Mouse (Mus musculus) forebrain, postnatal 0 days (tissue): ENCODE measurements around the gene Wnt5b. TPM values are rescaled to one million over a fixed set of nuclear protein-coding genes. Genes with fewer than 3 reads are reported as not detected.
A peak's percentile ranks its signal among the peaks of the same experiment; 100 is the strongest.
"Not testable (repeated sequence)": the region's sequence is repeated elsewhere in the genome, so short reads cannot be mapped to it uniquely, and the experiment has no call there.

Source experiments
- ATAC-seq: fragments of 200-750 bp; cut with Nextera tagmentation; 2 replicates; pipeline ENCODE4 v1.8.0; 2017; ENCODE audit warnings: mild to moderate bottlenecking, moderate library complexity
- DNase-seq: peaks from one replicate; pipeline ENCODE4 v3.0.0-alpha.2; 2015
- H3K27ac ChIP-seq: fragments of 300-500 bp; sonication (generic); 2 replicates; pipeline ENCODE4 v1.5.1; 2014; ENCODE audit warnings: low read depth, mild to moderate bottlenecking, antibody characterized with exemption, low read length, moderate library complexity, mixed read lengths
- H3K27me3 ChIP-seq: fragments of 300-500 bp; sonication (generic); 2 replicates; pipeline ENCODE4 v1.6.1; 2014; ENCODE audit warnings: mild to moderate bottlenecking, low read length, mixed read lengths; ENCODE audit not compliant: insufficient read depth
- H3K36me3 ChIP-seq: fragments of 300-500 bp; sonication (generic); 2 replicates; pipeline ENCODE4 v1.6.1; 2014; ENCODE audit warnings: mild to moderate bottlenecking, moderate library complexity; ENCODE audit not compliant: insufficient read depth
- H3K4me1 ChIP-seq: fragments of 300-500 bp; sonication (generic); 2 replicates; pipeline ENCODE4 v1.6.1; 2014; ENCODE audit warnings: antibody characterized with exemption; ENCODE audit not compliant: insufficient read depth
- H3K4me2 ChIP-seq: fragments of 300-500 bp; sonication (generic); 2 replicates; pipeline ENCODE4 v1.6.1; 2014; ENCODE audit warnings: low read depth, mild to moderate bottlenecking, moderate library complexity
- H3K4me3 ChIP-seq: fragments of 300-500 bp; sonication (generic); 2 replicates; pipeline ENCODE4 v1.5.1; 2014; ENCODE audit warnings: low read depth, low read length, mixed read lengths
- H3K9ac ChIP-seq: fragments of 300-500 bp; sonication (generic); 2 replicates; pipeline ENCODE4 v1.6.1; 2014; ENCODE audit warnings: mild to moderate bottlenecking
- H3K9me3 ChIP-seq: fragments of 300-500 bp; sonication (generic); 2 replicates; pipeline ENCODE4 v1.6.1; 2016; ENCODE audit warnings: low read length
- CTCF ChIP-seq: sonication (generic); IDR thresholded peaks from 2 replicates; pipeline ENCODE4 v1.5.1; 2016; ENCODE audit warnings: antibody characterized with exemption, control low read depth, low read depth
- WGBS: fragments of 180-500 bp; shearing (Covaris S2); extraction: QIAGEN DNeasy Blood & Tissue Kit; methylation state at CpG from one replicate; pipeline ENCODE4 v1.1.7; 2014; 5-methylcytosine and 5-hydroxymethylcytosine counted together
- polyA plus RNA-seq: library from polyadenylated mRNA; unstranded; fragments of >200 nt; fragmentation: Nextera tagmentation; extraction: Ambion mirVana; gene quantifications from 2 replicates; pipeline ENCODE4 v1.2.1, GENCODE M21; 2015
- total RNA-seq: library from RNA; depleted of rRNA; stranded (reverse); fragments of >200 nt; gene quantifications from 2 replicates; pipeline ENCODE4 v1.2.3, GENCODE M21; 2014

Wnt5b gene
- total and polyA plus RNA-seq, 2 experiments from 2014 or later, result 2.2 to 3.1 TPM

GRCm38 (mm10) chr6:119448321-119449059 is 95.7 kb downstream of the Wnt5b start:
- 11% methylated on average over 18 of the region's 18 CpGs for WGBS
- Histone ChIP-seq H3K4me1 (peaks cover 17% of the 10 kb centered on the region), H3K36me3 (no peaks in the 10 kb centered on the region), H3K9me3 (no peaks in the 10 kb centered on the region), H3K4me3 (peak overlapping the region; percentile 21), H3K27ac (no peak overlapping the region), H3K27me3 (no peaks in the 10 kb centered on the region), H3K4me2 (peak overlapping the region; percentile 54), H3K9ac (no peak overlapping the region)
- ATAC-seq, result no peak
- TF ChIP-seq CTCF, result no peak
- DNase-seq, result peak; percentile 22

GRCm38 (mm10) chr6:119445671-119446607 is 98.2 kb downstream of the Wnt5b start:
- no peak for ATAC-seq
- Histone ChIP-seq H3K27ac (no peak overlapping the region), H3K9me3 (no peaks in the 10 kb centered on the region), H3K4me2 (no peak overlapping the region), H3K36me3 (no peaks in the 10 kb centered on the region), H3K27me3 (no peaks in the 10 kb centered on the region), H3K9ac (no peak overlapping the region), H3K4me3 (no peak overlapping the region), H3K4me1 (peaks cover 3% of the 10 kb centered on the region; the same call in 1 of the 2 replicates)
- no peak for DNase-seq
- no peak for TF ChIP-seq CTCF
- 76% methylated on average over 11 of the region's 11 CpGs for WGBS

GRCm38 (mm10) chr6:119443742-119444645 is 100.2 kb downstream of the Wnt5b start:
- Histone ChIP-seq H3K4me3 (no peak overlapping the region), H3K27me3 (no peaks in the 10 kb centered on the region), H3K9me3 (no peaks in the 10 kb centered on the region), H3K36me3 (no peaks in the 10 kb centered on the region), H3K27ac (no peak overlapping the region), H3K4me1 (no peaks in the 10 kb centered on the region; the same call in 1 of the 2 replicates), H3K9ac (no peak overlapping the region), H3K4me2 (peak overlapping the region; percentile 21; the same call in 1 of the 2 replicates)
- WGBS, result 41% methylated on average over 12 of the region's 12 CpGs
- DNase-seq, result peak; percentile 92
- TF ChIP-seq CTCF, result peak; percentile 96
- peak; percentile 79 for ATAC-seq

GRCm38 (mm10) chr6:119442729-119443128 is 101.4 kb downstream of the Wnt5b start:
- H3K9ac ChIP-seq, H3K27ac ChIP-seq, ATAC-seq, H3K36me3 ChIP-seq, H3K27me3 ChIP-seq, H3K9me3 ChIP-seq, H3K4me2 ChIP-seq, H3K4me1 ChIP-seq, H3K4me3 ChIP-seq, DNase-seq: not testable (repeated sequence)
- WGBS, result 87% methylated on average over 5 of the region's 5 CpGs

- Histone ChIP-seq H3K36me3 (no peaks in the 10 kb centered on the region), H3K27ac (no peak overlapping the region), H3K9ac (no peak overlapping the region), H3K4me3 (no peak overlapping the region), H3K4me1 (no peaks in the 10 kb centered on the region), H3K9me3 (no peaks in the 10 kb centered on the region), H3K27me3 (no peaks in the 10 kb centered on the region), H3K4me2 (no peak overlapping the region)
- 0 out of 2 replicates have a peak, but pooled peaks have one; percentile 26 for TF ChIP-seq CTCF
- DNase-seq (no peak), ATAC-seq (peak; percentile 79)
- WGBS, result 56% methylated on average over 8 of the region's 8 CpGs
These were observed 106.0 kb downstream of the Wnt5b start for GRCm38 (mm10) chr6:119437894-119438761.

- TF ChIP-seq CTCF, result no peak
- no peak overlapping the region for H3K9ac ChIP-seq
- H3K27me3 ChIP-seq, result no peaks in the 10 kb centered on the region
- H3K9me3 ChIP-seq, result no peaks in the 10 kb centered on the region
- no peak overlapping the region for H3K4me3 ChIP-seq
- no peaks in the 10 kb centered on the region for H3K4me1 ChIP-seq
- no peak for ATAC-seq
- H3K36me3 ChIP-seq, result no peaks in the 10 kb centered on the region
- 87% methylated on average over 4 of the region's 4 CpGs for WGBS
- no peak for DNase-seq
- H3K4me2 ChIP-seq, result no peak overlapping the region
- no peak overlapping the region for H3K27ac ChIP-seq
These were observed 109.8 kb downstream of the Wnt5b start for GRCm38 (mm10) chr6:119434394-119434793.
